Mouse (Mus musculus) neural tube, embryonic 11.5 days (tissue): ENCODE data around the gene Crb3. TPM values are rescaled to one million over a fixed set of nuclear protein-coding genes. Genes with fewer than 3 reads are reported as not detected.

Experiments
- polyA plus RNA-seq: library from polyadenylated mRNA; unstranded; fragments of >200 nt; fragmentation: Nextera tagmentation; extraction: Ambion mirVana; gene quantifications from 2 replicates; pipeline ENCODE4 v1.2.1, GENCODE M21; 2014

The Crb3 gene
- polyA plus RNA-seq, 1 experiment from 2014 or later = 1.9 TPM

Other genes starting within 250 kb of the Crb3 start
- gene Rfx2, start 228.1 kb upstream of the Crb3 start, polyA plus RNA-seq = 3.9 and 4.9 TPM in 2 replicates
- gene Acsbg2, start 184.7 kb upstream of the Crb3 start, polyA plus RNA-seq = not detected in 2 replicates
- 0.25 and 0.41 TPM in 2 replicates for gene 1700061G19Rik, start 183.6 kb upstream of the Crb3 start, polyA plus RNA-seq
- 31.2 and 36.4 TPM in 2 replicates for gene Mllt1, start 123.7 kb upstream of the Crb3 start, polyA plus RNA-seq
- gene Acer1, start 77.0 kb upstream of the Crb3 start, polyA plus RNA-seq = not detected in 2 replicates
- gene Clpp, start 68.8 kb upstream of the Crb3 start, polyA plus RNA-seq = 142 and 156 TPM in 2 replicates
- 37.0 and 39.8 TPM in 2 replicates for gene Alkbh7, start 61.8 kb upstream of the Crb3 start, polyA plus RNA-seq
- gene Pspn, start 59.1 kb upstream of the Crb3 start, polyA plus RNA-seq = not detected in 2 replicates
- 78.1 and 85.0 TPM in 2 replicates for gene Gtf2f1, start 47.8 kb upstream of the Crb3 start, polyA plus RNA-seq
- not detected in 2 replicates for gene Gm17949, start 47.6 kb upstream of the Crb3 start, polyA plus RNA-seq
- 45.4 and 46.2 TPM in 2 replicates for gene Khsrp, start 27.6 kb upstream of the Crb3 start, polyA plus RNA-seq
- 0.20 TPM in 1 of 2 replicates, not detected in the other for gene Slc25a41, start 17.5 kb upstream of the Crb3 start, polyA plus RNA-seq
- gene Slc25a23, start 758 bp downstream of the Crb3 start, polyA plus RNA-seq = 16.8 and 18.5 TPM in 2 replicates
- 2.8 and 2.9 TPM in 2 replicates for gene Dennd1c, start 19.4 kb downstream of the Crb3 start, polyA plus RNA-seq
- gene Tubb4a, start 28.7 kb downstream of the Crb3 start, polyA plus RNA-seq = 200 and 229 TPM in 2 replicates
- gene Tnfsf9, start 46.2 kb downstream of the Crb3 start, polyA plus RNA-seq = 6.1 and 6.8 TPM in 2 replicates
- gene Cd70, start 90.7 kb downstream of the Crb3 start, polyA plus RNA-seq = 0.28 TPM in 1 of 2 replicates, not detected in the other
- gene Tnfsf14, start 135.1 kb downstream of the Crb3 start, polyA plus RNA-seq = 0.28 TPM in 1 of 2 replicates, not detected in the other
- gene C3, start 169.0 kb downstream of the Crb3 start, polyA plus RNA-seq = 0.49 and 0.66 TPM in 2 replicates
- gene Gpr108, start 189.3 kb downstream of the Crb3 start, polyA plus RNA-seq = 24.2 and 29.1 TPM in 2 replicates
- 21.3 and 21.7 TPM in 2 replicates for gene Trip10, start 190.3 kb downstream of the Crb3 start, polyA plus RNA-seq
- 1.9 and 2.5 TPM in 2 replicates for gene Vav1, start 220.0 kb downstream of the Crb3 start, polyA plus RNA-seq